Mouse (Mus musculus) ES-Bruce4 (cell line): Measurements from ENCODE around the gene Ptpn13. TPM values are rescaled to one million over a fixed set of nuclear protein-coding genes. Genes with fewer than 3 reads are reported as not detected.

Source experiments
- H3K27ac ChIP-seq: 2 replicates; pipeline ENCODE4 v1.5.1; 2012; ENCODE audit warnings: low read length, inconsistent platforms; ENCODE audit not compliant: insufficient read depth
- H3K27me3 ChIP-seq: 2 replicates; pipeline ENCODE4 v1.6.1; 2012; ENCODE audit warnings: mild to moderate bottlenecking, low read length, inconsistent platforms; ENCODE audit not compliant: control insufficient read depth, poor library complexity, insufficient read depth, severe bottlenecking
- H3K36me3 ChIP-seq: 2 replicates; pipeline ENCODE4 v1.6.1; 2012; ENCODE audit warnings: inconsistent platforms, mild to moderate bottlenecking, low read length, moderate library complexity; ENCODE audit not compliant: control insufficient read depth, poor library complexity, insufficient read depth, severe bottlenecking
- H3K4me1 ChIP-seq: one replicate; pipeline ENCODE4 v1.8.1; 2011; ENCODE audit warnings: low read length; ENCODE audit not compliant: control insufficient read depth, insufficient read depth
- H3K4me3 ChIP-seq: 2 replicates; pipeline ENCODE4 v1.5.1; 2011; ENCODE audit warnings: low read depth, mild to moderate bottlenecking, low read length
- H3K9ac ChIP-seq: 2 replicates; pipeline ENCODE4 v1.6.1; 2012; ENCODE audit warnings: low read depth, mild to moderate bottlenecking, inconsistent platforms; ENCODE audit not compliant: poor library complexity, severe bottlenecking
- H3K9me3 ChIP-seq: replicated peaks from 2 replicates; pipeline ENCODE4 v1.6.1; 2012; ENCODE audit warnings: mild to moderate bottlenecking, low read length, inconsistent platforms; ENCODE audit not compliant: control insufficient read depth, poor library complexity, insufficient read depth, severe bottlenecking
- CTCF ChIP-seq: IDR thresholded peaks from one replicate; pipeline ENCODE4 v1.8.1; 2011; ENCODE audit warnings: low read depth, low read length
- EP300 ChIP-seq: IDR thresholded peaks from 2 replicates; pipeline ENCODE4 v1.6.1; 2011; ENCODE audit warnings: low read depth, low read length; ENCODE audit not compliant: insufficient read depth
- POLR2A ChIP-seq: IDR thresholded peaks from one replicate; pipeline ENCODE4 v1.8.1; 2011; ENCODE audit warnings: low read length; ENCODE audit not compliant: insufficient read depth
- polyA plus RNA-seq: library from polyadenylated mRNA; stranded (reverse); fragments of >200 nt; gene quantifications from 2 replicates; pipeline ENCODE4 v1.2.4, GENCODE M21; 2011; ENCODE audit warnings: low read depth; ENCODE audit not compliant: missing spikeins, insufficient read depth, insufficient read length

Gene Ptpn13
- polyA plus RNA-seq, 1 experiment = 26.5 TPM

DNA sequence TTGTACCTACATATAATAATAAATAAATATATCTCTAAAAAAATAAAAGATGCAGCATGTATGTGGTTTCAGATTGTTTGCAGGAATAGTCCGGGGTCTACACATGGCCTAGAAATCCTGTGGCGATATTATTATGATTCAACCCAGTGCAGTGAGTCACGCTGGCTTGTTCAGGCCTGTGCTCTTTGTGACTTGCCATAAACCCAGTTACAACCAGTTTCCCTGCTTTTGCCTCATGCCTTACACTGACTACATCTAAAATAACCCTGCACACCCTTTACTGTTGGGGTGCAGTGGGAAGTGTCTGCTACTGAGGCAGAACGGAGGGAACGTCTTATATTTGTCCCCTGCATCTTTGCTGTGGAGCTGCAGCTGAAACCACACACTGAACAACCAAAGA is 29.3 kb upstream of the Ptpn13 start:
- H3K9me3 ChIP-seq = no peaks in the 10 kb centered on the region
- no peaks in the 10 kb centered on the region for H3K36me3 ChIP-seq
- H3K9ac ChIP-seq = no peak overlapping the region
- no peak overlapping the region for H3K4me3 ChIP-seq
- TF ChIP-seq CTCF (no peak), EP300 (no peak), POLR2A (no peak)
- no peak overlapping the region for H3K27ac ChIP-seq
- H3K27me3 ChIP-seq = no peaks in the 10 kb centered on the region
- no peaks in the 10 kb centered on the region for H3K4me1 ChIP-seq

DNA sequence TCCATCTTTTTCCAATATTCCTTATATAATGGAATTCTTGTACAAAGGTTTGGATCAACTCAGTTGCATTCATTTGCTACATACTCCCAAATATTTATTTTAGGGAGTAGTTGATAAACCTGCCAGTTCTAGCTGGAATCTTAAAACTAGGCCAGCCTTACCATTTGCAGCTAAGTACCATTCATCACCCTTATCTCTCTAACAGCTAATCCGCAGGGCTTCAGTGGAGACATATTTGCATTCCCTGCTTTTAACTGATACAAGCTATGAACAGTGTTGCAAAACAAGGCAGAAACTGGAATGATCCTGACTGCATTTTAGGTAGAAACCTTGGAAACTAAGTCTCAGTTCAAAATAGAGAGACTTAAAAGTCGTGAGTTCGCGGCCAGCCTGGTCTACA is 27.6 kb upstream of the Ptpn13 start:
- H3K27ac ChIP-seq = no peak overlapping the region
- no peaks in the 10 kb centered on the region for H3K27me3 ChIP-seq
- no peak for TF ChIP-seq EP300
- no peak for TF ChIP-seq POLR2A
- TF ChIP-seq CTCF = no peak
- H3K9me3 ChIP-seq = no peaks in the 10 kb centered on the region
- H3K9ac ChIP-seq = no peak overlapping the region
- no peak overlapping the region for H3K4me3 ChIP-seq
- no peaks in the 10 kb centered on the region for H3K4me1 ChIP-seq
- H3K36me3 ChIP-seq = no peaks in the 10 kb centered on the region

DNA sequence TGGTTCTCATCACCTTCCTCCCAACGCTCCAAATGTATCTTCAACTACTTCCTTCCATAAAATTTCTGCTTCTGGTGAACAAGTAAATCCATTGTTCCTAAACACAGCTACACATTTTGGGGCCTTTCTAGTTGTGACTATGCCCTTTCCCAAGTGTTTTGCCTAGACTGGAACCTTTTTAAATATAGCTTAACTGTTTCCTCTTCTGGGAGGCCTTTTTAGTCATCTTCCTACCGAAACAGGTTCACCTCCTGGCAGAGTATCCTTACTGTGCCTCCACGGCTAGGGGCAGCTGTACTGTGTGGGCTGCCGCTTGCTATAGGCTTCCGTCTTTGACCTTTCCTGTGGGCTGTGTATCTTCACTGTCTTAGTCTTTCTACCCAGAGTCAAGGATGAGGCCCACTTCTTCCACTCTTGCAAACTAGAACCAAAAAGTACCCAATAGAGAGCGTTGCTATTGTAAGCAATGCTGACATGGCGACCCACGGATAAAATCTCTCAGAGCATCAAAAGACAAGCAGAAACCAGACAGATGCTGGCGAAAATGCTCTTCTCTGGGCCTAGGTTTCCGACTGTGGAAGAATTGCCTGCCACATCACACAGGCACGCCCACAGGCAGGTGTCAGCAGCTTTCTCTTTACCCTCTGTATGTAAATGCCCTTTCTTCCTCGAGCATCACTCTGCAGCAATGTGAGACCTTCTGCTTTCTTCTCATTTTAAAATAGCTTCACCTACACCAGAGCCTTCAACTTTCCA is 20.6 kb upstream of the Ptpn13 start:
- Histone ChIP-seq H3K27ac (no peak overlapping the region), H3K9me3 (peaks cover 18% of the 10 kb centered on the region), H3K27me3 (no peaks in the 10 kb centered on the region), H3K36me3 (no peaks in the 10 kb centered on the region), H3K4me1 (no peaks in the 10 kb centered on the region), H3K4me3 (no peak overlapping the region), H3K9ac (no peak overlapping the region)
- TF ChIP-seq CTCF (no peak), POLR2A (no peak), EP300 (no peak)

DNA sequence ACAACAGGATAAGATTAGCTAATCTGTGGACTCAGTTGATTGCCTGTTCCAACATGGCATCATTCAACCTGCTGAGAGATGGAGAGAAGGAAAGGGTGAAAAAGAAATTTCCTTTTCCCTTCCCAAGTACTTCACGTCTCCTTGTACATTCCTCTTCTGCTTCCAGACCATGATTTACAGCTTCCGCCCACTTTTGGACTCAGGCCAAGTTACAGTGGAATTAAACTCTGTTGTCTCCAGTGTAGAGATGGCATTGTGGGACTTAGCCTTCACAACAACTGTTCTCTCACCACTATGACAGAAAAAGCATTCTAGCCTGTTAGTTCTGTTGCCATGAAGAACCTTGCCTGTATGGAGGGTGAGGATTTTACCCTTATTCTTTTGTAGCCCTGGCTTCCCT is 19.1 kb upstream of the Ptpn13 start:
- Histone ChIP-seq H3K4me3 (no peak overlapping the region), H3K9me3 (peaks cover 31% of the 10 kb centered on the region), H3K9ac (no peak overlapping the region), H3K27me3 (no peaks in the 10 kb centered on the region), H3K27ac (no peak overlapping the region), H3K36me3 (no peaks in the 10 kb centered on the region), H3K4me1 (no peaks in the 10 kb centered on the region)
- TF ChIP-seq POLR2A (no peak), CTCF (no peak), EP300 (no peak)

DNA sequence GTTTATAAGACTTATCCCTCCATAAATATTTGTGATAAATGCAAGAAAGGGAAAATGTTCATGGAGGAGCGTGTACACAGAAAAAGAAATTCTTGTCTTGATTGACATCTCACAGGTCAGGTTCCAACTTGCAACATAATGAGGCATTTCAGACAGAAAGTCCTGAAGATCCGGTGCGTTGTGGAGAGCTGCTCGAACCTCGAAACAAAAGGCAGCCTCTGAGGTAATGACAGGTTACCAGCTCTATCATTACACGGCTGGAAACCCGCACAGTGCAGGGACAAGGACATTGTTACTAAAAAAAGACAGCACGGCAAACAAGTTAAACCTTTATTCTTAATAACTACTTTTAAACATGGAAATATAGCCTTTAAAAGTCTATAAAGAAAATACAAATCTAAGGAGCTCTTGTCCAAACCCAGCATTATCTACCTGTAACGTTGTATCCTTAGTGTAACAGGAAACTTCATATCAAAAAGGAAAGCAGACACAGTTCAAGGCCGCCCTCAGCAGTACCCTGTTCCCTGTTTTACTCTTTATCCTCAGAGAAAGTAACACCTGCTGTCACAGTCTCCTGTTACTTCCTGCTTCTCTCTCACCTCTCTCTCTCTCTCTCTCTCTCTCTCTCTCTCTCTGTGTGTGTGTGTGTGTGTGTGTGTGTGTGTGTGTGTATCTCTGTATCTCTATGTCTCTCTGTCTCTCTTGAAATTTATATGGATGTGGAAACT is 12.8 kb upstream of the Ptpn13 start:
- no peak overlapping the region for H3K9ac ChIP-seq
- no peak overlapping the region for H3K4me3 ChIP-seq
- no peaks in the 10 kb centered on the region for H3K27me3 ChIP-seq
- peaks cover 17% of the 10 kb centered on the region for H3K9me3 ChIP-seq
- H3K4me1 ChIP-seq = no peaks in the 10 kb centered on the region
- no peaks in the 10 kb centered on the region for H3K36me3 ChIP-seq
- no peak overlapping the region for H3K27ac ChIP-seq
- TF ChIP-seq EP300 (no peak), POLR2A (no peak), CTCF (no peak)

DNA sequence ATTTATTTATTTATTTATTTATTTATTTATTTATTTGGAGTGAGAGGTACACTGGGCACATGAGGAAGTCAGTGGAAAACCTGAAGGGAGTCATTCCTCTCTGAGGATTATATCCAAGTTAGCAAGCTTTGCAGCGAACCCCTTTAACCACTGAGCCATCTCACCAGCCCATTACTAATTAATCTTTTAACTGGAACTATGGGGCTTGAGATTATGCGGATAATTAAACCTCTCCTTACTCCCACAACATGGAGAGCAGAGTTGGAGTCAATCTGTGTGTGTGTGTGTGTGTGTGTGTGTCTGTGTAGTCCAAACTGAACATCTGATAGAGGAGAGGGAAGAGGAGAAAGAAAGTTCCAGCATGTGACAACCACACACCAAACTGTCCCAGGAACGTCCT is 10.4 kb upstream of the Ptpn13 start:
- TF ChIP-seq CTCF (no peak), POLR2A (no peak), EP300 (no peak)
- H3K4me1 ChIP-seq = peaks cover 2% of the 10 kb centered on the region
- H3K27me3 ChIP-seq = no peaks in the 10 kb centered on the region
- no peak overlapping the region for H3K27ac ChIP-seq
- H3K36me3 ChIP-seq = no peaks in the 10 kb centered on the region
- peaks cover 11% of the 10 kb centered on the region for H3K9me3 ChIP-seq
- H3K4me3 ChIP-seq = no peak overlapping the region
- H3K9ac ChIP-seq = no peak overlapping the region
